Mouse (Mus musculus): ENCODE data around the gene Pdzd2. TPM values are rescaled to one million over a fixed set of nuclear protein-coding genes. Genes with fewer than 3 reads are reported as not detected.

Gene Pdzd2
- polyA plus RNA-seq, 1 experiment from 2014 or later: 22.1 TPM

GRCm38 (mm10) chr15:12377800-12378199, 361.9 kb downstream of the Pdzd2 start:
- H3K27me3 ChIP-seq (ENCODE audit: control insufficient read depth, insufficient read depth, low read length): no peaks in the 10 kb centered on the region
- WGBS: 83% methylated on average over 10 of the region's 10 CpGs
- H3K4me1 ChIP-seq (ENCODE audit: control insufficient read depth, insufficient read depth, low read length): peaks cover 10% of the 10 kb centered on the region; the same call in 1 of the 2 replicates
- H3K4me3 ChIP-seq (ENCODE audit: low read depth, low read length): no peak overlapping the region
- no peak overlapping the region for H3K9ac ChIP-seq (ENCODE audit: low read length)
- no peaks in the 10 kb centered on the region for H3K9me3 ChIP-seq (ENCODE audit: control insufficient read depth, low read length)
- no peak overlapping the region for H3K27ac ChIP-seq (replicated peaks; ENCODE audit: low read depth, low read length)
- no peak for ATAC-seq (ENCODE audit: insufficient number of reproducible peaks, low FRiP score, low TSS enrichment, low read depth)
- no peaks in the 10 kb centered on the region for H3K36me3 ChIP-seq (ENCODE audit: control insufficient read depth, insufficient read depth, low read length)
- no peak overlapping the region for H3K4me2 ChIP-seq (ENCODE audit: low read depth, severe bottlenecking)
- DNase-seq (ENCODE audit: low spot score): no peak

- Histone ChIP-seq H3K4me3 (ENCODE audit: low read depth, low read length) (no peak overlapping the region), H3K27me3 (ENCODE audit: control insufficient read depth, insufficient read depth, low read length) (no peaks in the 10 kb centered on the region), H3K36me3 (ENCODE audit: control insufficient read depth, insufficient read depth, low read length) (no peaks in the 10 kb centered on the region), H3K4me2 (ENCODE audit: low read depth, severe bottlenecking) (no peak overlapping the region), H3K9ac (ENCODE audit: low read length) (no peak overlapping the region; the same call in 1 of the 2 replicates), H3K4me1 (ENCODE audit: control insufficient read depth, insufficient read depth, low read length) (peaks cover 10% of the 10 kb centered on the region; the same call in 1 of the 2 replicates), H3K9me3 (ENCODE audit: control insufficient read depth, low read length) (no peaks in the 10 kb centered on the region), H3K27ac (replicated peaks; ENCODE audit: low read depth, low read length) (no peak overlapping the region)
- WGBS: 43% methylated on average over 13 of the region's 13 CpGs
- ATAC-seq (ENCODE audit: insufficient number of reproducible peaks, low FRiP score, low TSS enrichment, low read depth): no peak
- no peak for DNase-seq (ENCODE audit: low spot score)
Observed at GRCm38 (mm10) chr15:12376491-12377069, 363.1 kb downstream of the Pdzd2 start.

GRCm38 (mm10) chr15:12375641-12376311, 363.9 kb downstream of the Pdzd2 start:
- Histone ChIP-seq H3K9me3 (ENCODE audit: control insufficient read depth, low read length) (no peaks in the 10 kb centered on the region), H3K27me3 (ENCODE audit: control insufficient read depth, insufficient read depth, low read length) (no peaks in the 10 kb centered on the region), H3K36me3 (ENCODE audit: control insufficient read depth, insufficient read depth, low read length) (no peaks in the 10 kb centered on the region), H3K4me2 (ENCODE audit: low read depth, severe bottlenecking) (peak overlapping the region; percentile 35; the same call in 1 of the 2 replicates), H3K27ac (replicated peaks; ENCODE audit: low read depth, low read length) (no peak overlapping the region), H3K4me1 (ENCODE audit: control insufficient read depth, insufficient read depth, low read length) (peaks cover 12% of the 10 kb centered on the region; the same call in 1 of the 2 replicates), H3K4me3 (ENCODE audit: low read depth, low read length) (peak overlapping the region; percentile 15; the same call in 1 of the 2 replicates), H3K9ac (ENCODE audit: low read length) (peak overlapping the region; percentile 36)
- ATAC-seq (ENCODE audit: insufficient number of reproducible peaks, low FRiP score, low TSS enrichment, low read depth): peak; percentile 69
- DNase-seq (ENCODE audit: low spot score): peak; percentile 96
- WGBS: 3% methylated on average over 19 of the region's 19 CpGs

GRCm38 (mm10) chr15:12374916-12375315, 364.8 kb downstream of the Pdzd2 start:
- H3K36me3 ChIP-seq (ENCODE audit: control insufficient read depth, insufficient read depth, low read length): no peaks in the 10 kb centered on the region
- no peak for ATAC-seq (ENCODE audit: insufficient number of reproducible peaks, low FRiP score, low TSS enrichment, low read depth)
- no peak overlapping the region for H3K27ac ChIP-seq (replicated peaks; ENCODE audit: low read depth, low read length)
- WGBS: 60% methylated on average over 18 of the region's 18 CpGs
- no peaks in the 10 kb centered on the region for H3K9me3 ChIP-seq (ENCODE audit: control insufficient read depth, low read length)
- no peaks in the 10 kb centered on the region for H3K27me3 ChIP-seq (ENCODE audit: control insufficient read depth, insufficient read depth, low read length)
- H3K4me2 ChIP-seq (ENCODE audit: low read depth, severe bottlenecking): peak overlapping the region; percentile 35; the same call in 1 of the 2 replicates
- no peak overlapping the region for H3K4me3 ChIP-seq (ENCODE audit: low read depth, low read length)
- no peak overlapping the region for H3K9ac ChIP-seq (ENCODE audit: low read length)
- peaks cover 12% of the 10 kb centered on the region; the same call in 1 of the 2 replicates for H3K4me1 ChIP-seq (ENCODE audit: control insufficient read depth, insufficient read depth, low read length)
- DNase-seq (ENCODE audit: low spot score): no peak

- 81% methylated on average over 6 of the region's 6 CpGs for WGBS
- no peak overlapping the region for H3K27ac ChIP-seq (replicated peaks; ENCODE audit: low read depth, low read length)
Observed at GRCm38 (mm10) chr15:12373918-12374317, 365.8 kb downstream of the Pdzd2 start.

GRCm38 (mm10) chr15:12373496-12373895, 366.2 kb downstream of the Pdzd2 start:
- DNase-seq (ENCODE audit: low spot score): no peak
- peaks cover 12% of the 10 kb centered on the region; the same call in 1 of the 2 replicates for H3K4me1 ChIP-seq (ENCODE audit: control insufficient read depth, insufficient read depth, low read length)
- WGBS: 81% methylated on average over 14 of the region's 14 CpGs
- H3K36me3 ChIP-seq (ENCODE audit: control insufficient read depth, insufficient read depth, low read length): no peaks in the 10 kb centered on the region
- no peaks in the 10 kb centered on the region for H3K27me3 ChIP-seq (ENCODE audit: control insufficient read depth, insufficient read depth, low read length)
- H3K9ac ChIP-seq (ENCODE audit: low read length): no peak overlapping the region
- H3K4me2 ChIP-seq (ENCODE audit: low read depth, severe bottlenecking): no peak overlapping the region
- ATAC-seq (ENCODE audit: insufficient number of reproducible peaks, low FRiP score, low TSS enrichment, low read depth): no peak
- H3K27ac ChIP-seq (replicated peaks; ENCODE audit: low read depth, low read length): no peak overlapping the region
- no peaks in the 10 kb centered on the region for H3K9me3 ChIP-seq (ENCODE audit: control insufficient read depth, low read length)
- no peak overlapping the region for H3K4me3 ChIP-seq (ENCODE audit: low read depth, low read length)

More at GRCm38 (mm10) chr15:12373918-12374317, 365.8 kb downstream of the Pdzd2 start:
- Histone ChIP-seq H3K4me3 (ENCODE audit: low read depth, low read length) (no peak overlapping the region), H3K4me2 (ENCODE audit: low read depth, severe bottlenecking) (no peak overlapping the region), H3K36me3 (ENCODE audit: control insufficient read depth, insufficient read depth, low read length) (no peaks in the 10 kb centered on the region), H3K9ac (ENCODE audit: low read length) (no peak overlapping the region), H3K9me3 (ENCODE audit: control insufficient read depth, low read length) (no peaks in the 10 kb centered on the region), H3K4me1 (ENCODE audit: control insufficient read depth, insufficient read depth, low read length) (peaks cover 12% of the 10 kb centered on the region; the same call in 1 of the 2 replicates), H3K27me3 (ENCODE audit: control insufficient read depth, insufficient read depth, low read length) (no peaks in the 10 kb centered on the region)
- no peak for DNase-seq (ENCODE audit: low spot score)
- no peak for ATAC-seq (ENCODE audit: insufficient number of reproducible peaks, low FRiP score, low TSS enrichment, low read depth)

- no peak overlapping the region for H3K9ac ChIP-seq (ENCODE audit: low read length)
- ATAC-seq (ENCODE audit: insufficient number of reproducible peaks, low FRiP score, low TSS enrichment, low read depth) (no peak), DNase-seq (ENCODE audit: low spot score) (peak; percentile 83)
- WGBS: 8% methylated on average over 8 of the region's 8 CpGs
- H3K36me3 ChIP-seq (ENCODE audit: control insufficient read depth, insufficient read depth, low read length): no peaks in the 10 kb centered on the region
- H3K27me3 ChIP-seq (ENCODE audit: control insufficient read depth, insufficient read depth, low read length): no peaks in the 10 kb centered on the region
- no peaks in the 10 kb centered on the region for H3K9me3 ChIP-seq (ENCODE audit: control insufficient read depth, low read length)
- H3K4me2 ChIP-seq (ENCODE audit: low read depth, severe bottlenecking): no peak overlapping the region
- H3K4me1 ChIP-seq (ENCODE audit: control insufficient read depth, insufficient read depth, low read length): peaks cover 12% of the 10 kb centered on the region; the same call in 1 of the 2 replicates
- no peak overlapping the region for H3K27ac ChIP-seq (replicated peaks; ENCODE audit: low read depth, low read length)
- no peak overlapping the region for H3K4me3 ChIP-seq (ENCODE audit: low read depth, low read length)
Observed at GRCm38 (mm10) chr15:12371183-12371582, 368.5 kb downstream of the Pdzd2 start.

GRCm38 (mm10) chr15:12370096-12370495, 369.6 kb downstream of the Pdzd2 start:
- no peak for ATAC-seq (ENCODE audit: insufficient number of reproducible peaks, low FRiP score, low TSS enrichment, low read depth)
- H3K9ac ChIP-seq (ENCODE audit: low read length): no peak overlapping the region
- no peak overlapping the region; the same call in 1 of the 2 replicates for H3K4me2 ChIP-seq (ENCODE audit: low read depth, severe bottlenecking)
- H3K27ac ChIP-seq (replicated peaks; ENCODE audit: low read depth, low read length): no peak overlapping the region
- H3K4me1 ChIP-seq (ENCODE audit: control insufficient read depth, insufficient read depth, low read length): peaks cover 8% of the 10 kb centered on the region; the same call in 1 of the 2 replicates
- no peaks in the 10 kb centered on the region for H3K36me3 ChIP-seq (ENCODE audit: control insufficient read depth, insufficient read depth, low read length)
- no peak overlapping the region for H3K4me3 ChIP-seq (ENCODE audit: low read depth, low read length)
- 94% methylated on average over 3 of the region's 3 CpGs for WGBS
- H3K27me3 ChIP-seq (ENCODE audit: control insufficient read depth, insufficient read depth, low read length): no peaks in the 10 kb centered on the region
- DNase-seq (ENCODE audit: low spot score): no peak
- H3K9me3 ChIP-seq (ENCODE audit: control insufficient read depth, low read length): no peaks in the 10 kb centered on the region

Measured in limb, embryonic 11.5 days (tissue).